Mouse (Mus musculus) lung, adult 2 months (tissue): ENCODE measurements at regions not wholly inside any gene's neighbourhood (a gene's known extent, or its start where the extent isn't known, plus 50 kb on each side); places are given as distances from the start of the nearest gene placed in this dataset.

ENCODE experiments used
- CTCF ChIP-seq: fragments of 200-500 bp; IDR thresholded peaks from 2 replicates; pipeline ENCODE4 v1.5.1; 2011; ENCODE audit warnings: mild to moderate bottlenecking, low read length, control low read depth; ENCODE audit not compliant: insufficient read depth
- POLR2A ChIP-seq: fragments of 200-500 bp; IDR thresholded peaks from 2 replicates; pipeline ENCODE4 v1.6.1; 2011; ENCODE audit warnings: low read depth, mild to moderate bottlenecking, control low read depth, low read length, borderline replicate concordance; ENCODE audit errors: extremely low read depth

GRCm38 (mm10) chr8:35112591-35113265 lies 652.9 kb upstream of the Gm19410 start:
- no peak for TF ChIP-seq CTCF
- no peak for TF ChIP-seq POLR2A
